Mouse (Mus musculus) lung, adult 2 months (tissue): ENCODE measurements around the gene Trim41.

ENCODE experiments used
- CTCF ChIP-seq: fragments of 200-500 bp; IDR thresholded peaks from 2 replicates; pipeline ENCODE4 v1.5.1; 2011; ENCODE audit warnings: mild to moderate bottlenecking, low read length, control low read depth; ENCODE audit not compliant: insufficient read depth
- POLR2A ChIP-seq: fragments of 200-500 bp; IDR thresholded peaks from 2 replicates; pipeline ENCODE4 v1.6.1; 2011; ENCODE audit warnings: low read depth, mild to moderate bottlenecking, control low read depth, low read length, borderline replicate concordance; ENCODE audit errors: extremely low read depth

GRCm38 (mm10) chr11:48759021-48759420 lies 58.1 kb downstream of the Trim41 start:
- TF ChIP-seq POLR2A (no peak), CTCF (no peak)
